Mouse (Mus musculus) ES-Bruce4 (cell line): ENCODE measurements around the gene Slc39a11.

Source experiments
- CTCF ChIP-seq: IDR thresholded peaks from one replicate; pipeline ENCODE4 v1.8.1; 2011; ENCODE audit warnings: low read depth, low read length
- EP300 ChIP-seq: IDR thresholded peaks from 2 replicates; pipeline ENCODE4 v1.6.1; 2011; ENCODE audit warnings: low read depth, low read length; ENCODE audit not compliant: insufficient read depth
- POLR2A ChIP-seq: IDR thresholded peaks from one replicate; pipeline ENCODE4 v1.8.1; 2011; ENCODE audit warnings: low read length; ENCODE audit not compliant: insufficient read depth

- TF ChIP-seq POLR2A (no peak), EP300 (no peak), CTCF (no peak)
Measured at GRCm38 (mm10) chr11:113207966-113208365, 441.9 kb downstream of the Slc39a11 start.
